Mouse (Mus musculus) urinary bladder, postnatal 4 days (tissue): ENCODE data around the gene Nrm.

ENCODE experiments used
- DNase-seq, 2 experiments: peaks; one replicate each; pipeline ENCODE4 v3.0.0; 2021 to 2022; ENCODE audit warnings: low spot score in 2 of 2

Gene Nrm

DNA sequence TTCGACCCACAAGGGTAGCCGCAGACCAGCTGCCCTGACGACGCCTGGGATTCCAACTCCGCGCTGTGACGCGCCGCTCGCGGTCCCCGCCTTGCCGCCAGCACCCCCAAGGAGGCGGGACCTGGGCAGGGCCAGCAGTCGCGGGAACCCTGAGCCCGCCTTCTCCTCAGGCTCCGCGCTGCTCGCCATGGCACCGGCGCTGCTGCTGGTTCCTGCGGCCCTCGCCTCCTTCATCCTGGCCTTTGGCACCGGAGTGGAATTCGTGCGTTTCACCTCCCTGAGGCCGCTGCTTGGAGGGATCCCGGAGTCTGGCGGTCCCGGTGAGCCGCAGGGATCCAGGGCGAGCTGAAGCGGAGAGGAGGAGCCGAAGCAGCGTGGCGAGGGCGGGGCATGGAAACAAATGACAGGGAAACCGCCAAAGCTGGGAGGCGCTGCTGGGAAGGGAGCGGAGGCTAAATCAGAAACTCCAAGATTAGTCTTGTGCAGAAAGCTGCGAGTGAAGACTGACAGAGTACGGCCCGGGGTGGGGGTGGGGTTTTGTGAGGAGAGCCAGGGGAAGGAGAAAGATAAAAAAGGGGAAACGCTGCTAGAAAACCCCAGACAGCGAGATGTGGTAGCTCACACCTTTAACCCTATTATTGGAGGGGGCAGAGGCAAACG lies at the start of gene Nrm:
Nrm (plus strand) TSS at position 121 of the 660 bp plus-strand sequence.
- DNase-seq = peak; percentile 87 to 89

DNA sequence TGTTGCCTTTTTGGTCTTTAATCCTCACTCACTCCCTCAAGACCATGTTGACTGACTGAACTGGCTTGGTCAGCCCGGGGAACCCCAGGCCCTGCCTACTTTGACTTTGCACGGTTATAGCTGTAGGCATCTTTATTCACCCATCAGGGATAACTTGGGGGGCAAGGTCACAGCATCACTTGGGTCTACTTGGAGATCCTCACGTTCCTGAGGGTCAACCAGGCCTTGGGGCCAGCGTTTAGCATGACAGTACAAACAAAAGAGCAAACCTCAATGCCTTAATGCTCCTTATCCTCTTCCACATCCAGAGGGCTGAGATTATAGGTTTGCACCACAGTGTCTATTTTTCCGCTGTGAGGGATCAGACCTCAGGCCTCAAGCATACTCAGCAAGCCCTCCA lies 48.8 kb upstream of the Nrm start:
- no peak for DNase-seq

DNA sequence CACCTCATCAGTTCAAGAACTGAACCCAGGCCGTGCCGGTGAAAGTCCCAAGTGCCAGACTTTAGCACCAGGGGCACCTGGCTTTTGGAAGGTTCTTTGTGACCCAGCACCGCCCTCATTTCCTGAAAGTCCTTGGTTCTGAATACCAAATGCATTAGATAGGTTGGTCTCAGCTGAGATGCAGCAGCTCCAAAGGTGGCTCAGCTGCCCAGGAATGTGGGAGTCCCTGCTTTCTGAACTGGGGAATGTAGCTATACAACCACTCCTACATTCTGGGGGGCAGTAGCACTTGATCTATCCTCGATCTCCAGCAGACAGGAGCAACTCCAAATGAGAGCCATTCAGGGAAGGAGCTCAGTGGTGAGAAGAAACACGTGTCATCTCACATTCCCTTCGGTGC lies 48.4 kb upstream of the Nrm start:
- DNase-seq = no peak

DNA sequence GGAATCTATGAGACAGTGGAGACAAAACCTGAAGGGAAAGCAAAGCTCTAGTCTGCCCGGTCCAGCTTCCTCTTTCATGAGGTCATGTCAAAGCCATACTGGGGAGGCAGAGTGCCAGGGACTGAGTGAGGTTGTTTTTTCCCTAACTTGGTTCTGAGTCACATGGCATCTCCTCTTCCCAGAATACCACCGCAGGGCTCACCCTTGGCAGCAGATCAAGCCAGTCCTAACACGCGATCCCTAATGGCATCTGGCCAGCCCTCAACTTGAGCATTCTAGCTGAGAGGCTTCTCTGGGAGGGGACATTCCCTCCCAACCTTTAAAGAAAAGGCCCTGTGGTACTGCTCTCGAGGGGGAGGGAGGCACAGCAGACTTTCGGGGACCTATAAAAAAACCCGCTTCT lies 47.9 kb upstream of the Nrm start:
- peak; percentile 89 to 94 for DNase-seq

DNA sequence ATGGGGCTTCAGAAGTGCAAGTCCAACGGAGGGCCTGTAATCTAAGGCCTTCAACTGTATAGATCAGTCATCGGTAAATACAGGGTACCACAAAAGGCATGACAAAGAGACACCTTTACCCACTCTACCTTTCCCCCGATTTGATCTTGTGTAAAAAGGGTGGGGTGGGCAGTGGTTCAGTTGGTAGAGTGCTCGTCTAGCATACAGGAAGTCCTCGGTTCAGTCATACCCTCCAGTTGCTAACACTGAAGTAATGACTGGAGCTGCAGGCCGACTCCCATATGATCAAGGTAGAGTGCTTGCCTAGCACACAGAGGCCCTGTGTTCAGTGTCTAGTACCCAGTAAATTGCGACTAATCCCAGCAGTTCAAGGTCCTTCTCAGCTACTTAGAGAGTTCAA lies 47.5 kb upstream of the Nrm start:
- DNase-seq = no peak

DNA sequence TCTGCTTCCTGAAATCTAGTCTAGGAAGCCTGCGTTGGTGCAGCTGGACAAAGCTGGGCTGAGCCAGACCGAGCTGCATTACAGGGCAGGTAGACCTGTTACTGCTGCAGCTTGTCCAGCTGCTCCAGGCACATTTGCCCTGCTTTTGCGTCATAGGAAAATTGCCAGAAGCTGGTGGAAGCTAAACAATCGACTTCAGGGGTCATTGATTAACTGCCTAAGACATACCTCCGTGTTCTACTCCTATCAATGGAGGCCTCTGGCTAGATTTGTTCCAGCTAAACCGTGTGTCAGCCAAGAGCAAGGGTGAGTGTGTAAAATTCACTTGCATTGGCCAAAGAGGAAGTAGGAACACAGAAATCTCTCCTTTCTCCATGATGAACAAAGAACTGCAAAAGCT lies 46.4 kb upstream of the Nrm start:
- no peak for DNase-seq

DNA sequence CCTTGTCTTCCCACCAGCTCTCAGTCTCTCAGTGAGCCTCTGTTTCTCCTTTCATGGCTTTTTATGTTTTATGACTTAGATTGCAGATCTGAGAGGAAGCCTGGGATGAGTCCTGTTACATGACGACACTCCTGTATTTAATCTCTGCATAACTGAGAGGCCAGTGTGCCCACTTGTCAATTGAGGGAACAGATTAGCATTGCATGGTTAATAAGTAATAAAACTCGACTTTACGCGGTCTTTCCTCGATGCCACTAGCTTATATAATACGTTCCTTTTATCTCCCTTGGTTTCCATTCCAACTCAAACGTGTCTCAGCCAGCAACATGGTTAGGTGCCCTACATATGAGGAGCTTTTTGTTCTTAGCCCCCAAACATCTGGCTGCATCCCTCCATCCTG lies 45.3 kb upstream of the Nrm start:
- DNase-seq = no peak

DNA sequence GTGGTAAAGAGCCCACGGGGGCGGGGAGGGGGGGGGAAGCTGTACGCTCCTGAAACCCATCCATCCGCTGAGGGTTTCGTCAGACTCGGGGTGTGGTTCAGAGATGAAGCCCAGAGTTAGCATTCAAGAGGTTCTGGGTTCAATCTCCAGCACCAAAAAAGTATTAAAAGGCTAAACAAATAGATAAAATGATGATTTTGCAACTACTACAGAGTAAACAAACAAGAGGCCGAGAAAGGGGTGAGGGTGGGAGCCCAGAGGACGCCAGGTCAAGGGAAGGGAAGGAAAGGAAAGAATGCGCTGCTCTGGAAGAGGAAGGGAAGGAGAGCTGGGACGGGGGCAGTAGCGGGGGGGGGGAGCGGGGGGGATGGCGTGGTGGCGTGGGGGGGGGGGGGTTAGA lies 44.4 kb upstream of the Nrm start:
- DNase-seq = no peak

DNA sequence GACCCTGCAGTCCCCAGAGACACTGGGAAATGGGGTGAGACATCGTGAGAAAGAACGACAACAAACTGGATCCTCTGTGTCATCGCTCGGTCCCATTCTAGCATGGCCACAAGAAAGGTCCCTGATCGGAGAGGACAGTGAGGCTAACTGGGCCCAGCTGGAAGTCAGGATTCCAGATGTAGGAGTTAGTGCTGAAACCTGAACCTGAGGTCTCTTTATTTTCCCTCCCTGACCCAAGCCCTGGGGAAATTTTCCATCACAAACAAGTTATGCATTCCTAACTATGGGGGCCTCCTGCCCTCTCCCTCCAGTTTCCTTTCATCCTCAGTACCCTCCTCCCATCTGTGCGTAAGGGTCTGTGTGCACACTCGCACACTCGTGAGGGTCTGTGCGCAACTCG lies 43.9 kb upstream of the Nrm start:
- no peak for DNase-seq

DNA sequence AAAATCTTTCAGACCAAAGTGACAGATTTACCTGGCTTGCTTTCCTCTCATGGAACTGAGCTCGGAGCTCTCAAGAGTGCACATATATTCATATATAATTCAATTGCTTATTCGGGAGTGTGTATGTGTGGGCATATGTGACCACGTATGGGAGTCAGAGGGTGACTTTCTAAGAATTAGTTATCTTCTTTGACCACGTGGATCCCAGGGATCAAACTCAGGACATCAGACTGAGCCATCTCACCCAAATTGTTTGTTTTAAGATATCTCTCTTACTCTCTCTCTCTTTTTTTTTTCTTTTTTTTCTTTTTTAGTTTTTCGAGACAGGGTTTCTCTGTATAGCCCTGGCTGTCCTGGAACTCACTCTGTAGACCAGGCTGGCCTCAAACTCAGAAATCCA lies 41.0 kb upstream of the Nrm start:
- DNase-seq = no peak

DNA sequence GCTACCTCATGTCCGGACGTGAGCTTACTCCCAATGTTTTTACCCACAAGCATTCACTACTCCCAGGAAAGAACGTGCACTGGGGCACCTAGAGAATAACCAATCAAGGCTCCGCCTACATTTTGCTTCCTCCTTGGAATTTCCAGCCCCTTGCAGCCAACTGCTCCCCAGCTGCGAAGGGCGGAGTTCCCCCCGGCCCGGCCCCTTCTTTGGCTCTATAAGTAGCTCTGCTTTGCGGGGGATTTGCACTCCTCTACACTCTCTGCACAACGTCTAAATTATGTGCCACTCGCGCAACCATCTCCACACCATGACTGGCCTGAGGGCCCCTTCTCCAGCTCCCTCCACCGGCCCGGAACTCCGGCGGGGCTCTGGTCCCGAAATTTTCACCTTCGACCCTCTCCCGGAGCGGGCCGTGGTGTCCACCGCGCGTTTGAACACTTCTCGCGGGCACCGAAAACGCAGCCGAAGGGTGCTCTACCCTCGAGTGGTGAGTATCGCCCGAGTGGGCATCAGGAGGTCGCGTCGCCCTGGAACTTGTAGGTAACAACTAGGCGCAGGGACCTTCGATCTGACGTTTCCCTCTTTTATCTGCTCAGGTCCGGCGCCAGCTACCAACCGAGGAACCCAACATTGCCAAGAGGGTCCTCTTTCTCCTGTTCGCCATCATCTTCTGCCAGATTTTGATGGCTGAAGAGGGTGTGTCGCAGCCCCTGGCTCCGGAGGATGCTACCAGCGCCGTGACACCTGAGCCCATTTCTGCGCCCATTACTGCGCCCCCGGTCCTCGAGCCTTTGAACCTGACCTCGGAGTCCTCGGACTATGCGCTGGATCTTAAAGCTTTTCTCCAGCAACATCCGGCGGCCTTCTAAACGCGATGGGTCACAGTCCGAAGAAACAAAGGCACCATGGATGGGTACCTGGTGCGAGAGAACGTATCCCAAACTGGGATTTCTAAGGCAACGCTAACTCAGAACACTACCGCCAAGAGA lies 39.4 kb upstream of the Nrm start, which contains the start of gene Ier3:
Ier3 (plus strand) TSS at position 246 of the 992 bp plus-strand sequence.
- DNase-seq = peak; percentile 89 to 90

DNA sequence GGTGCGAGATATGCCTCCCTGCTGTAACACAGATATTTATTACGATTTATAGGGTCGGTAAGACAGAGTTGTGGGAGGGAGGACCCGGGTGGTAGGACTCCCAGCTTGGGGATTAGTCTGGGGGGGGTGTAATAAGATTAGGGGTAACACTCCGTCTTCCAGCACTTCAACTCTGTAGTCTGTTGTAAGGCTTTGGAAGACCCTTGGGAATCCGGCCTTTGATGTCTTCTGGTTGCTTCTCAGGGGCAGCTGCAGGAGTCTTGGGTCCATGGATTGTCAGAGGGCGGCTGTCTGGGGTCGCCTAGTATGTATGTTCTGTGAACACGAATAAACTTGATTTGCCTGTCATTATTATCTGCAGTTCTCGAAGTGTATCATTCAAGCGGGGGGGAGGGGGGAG lies 38.6 kb upstream of the Nrm start:
- DNase-seq = no peak

DNA sequence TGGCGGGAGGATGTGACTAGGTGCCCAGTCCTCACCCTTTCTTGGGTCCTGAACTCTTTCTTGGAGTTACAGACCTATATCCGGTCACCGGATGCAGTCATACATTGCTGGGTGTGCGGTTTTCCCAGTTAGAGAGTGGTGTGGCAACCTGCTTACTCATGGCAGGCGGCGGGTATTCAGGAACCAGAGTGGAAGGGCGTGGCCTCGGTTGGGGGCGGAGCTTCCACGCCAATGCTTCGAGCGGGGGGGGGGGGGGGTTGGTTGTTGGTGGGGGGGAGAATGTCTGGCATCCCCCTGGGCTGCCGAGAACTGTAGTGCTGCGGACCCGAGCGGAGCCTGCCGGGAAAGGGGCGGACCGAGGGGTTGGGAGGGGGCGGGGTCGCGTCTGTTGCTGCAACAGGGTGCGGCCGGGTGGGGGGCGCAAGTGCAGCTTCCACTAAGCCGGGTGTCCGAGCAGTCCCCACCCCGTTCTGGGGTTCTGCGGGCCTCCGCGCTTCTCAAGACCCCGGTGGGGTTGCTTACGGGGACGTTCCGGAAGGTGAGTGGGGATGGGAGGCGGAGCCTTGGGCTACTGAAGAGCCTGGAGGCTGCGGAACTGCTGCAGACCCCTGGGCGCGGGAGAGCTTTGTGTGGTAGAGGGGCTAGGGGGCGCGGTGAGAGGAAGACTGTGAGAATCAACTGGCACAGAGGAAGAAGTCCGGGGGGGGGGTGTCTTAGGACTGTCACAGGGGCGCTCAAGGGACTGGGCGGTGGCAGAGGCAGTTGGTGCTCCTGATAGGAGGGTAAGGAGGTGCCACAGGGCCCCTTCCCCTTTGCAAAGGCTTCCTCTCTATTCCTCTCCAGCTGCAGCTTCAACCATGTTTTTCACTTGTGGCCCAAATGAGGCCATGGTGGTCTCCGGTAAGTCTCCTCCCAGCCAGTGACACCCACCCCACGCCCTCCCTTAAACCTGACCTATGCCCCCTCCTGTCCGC lies 37.9 kb upstream of the Nrm start, which contains the start of gene Flot1:
Flot1 (plus strand) TSS at position 267 of the 974 bp plus-strand sequence.
- DNase-seq = peak; percentile 81 to 89

DNA sequence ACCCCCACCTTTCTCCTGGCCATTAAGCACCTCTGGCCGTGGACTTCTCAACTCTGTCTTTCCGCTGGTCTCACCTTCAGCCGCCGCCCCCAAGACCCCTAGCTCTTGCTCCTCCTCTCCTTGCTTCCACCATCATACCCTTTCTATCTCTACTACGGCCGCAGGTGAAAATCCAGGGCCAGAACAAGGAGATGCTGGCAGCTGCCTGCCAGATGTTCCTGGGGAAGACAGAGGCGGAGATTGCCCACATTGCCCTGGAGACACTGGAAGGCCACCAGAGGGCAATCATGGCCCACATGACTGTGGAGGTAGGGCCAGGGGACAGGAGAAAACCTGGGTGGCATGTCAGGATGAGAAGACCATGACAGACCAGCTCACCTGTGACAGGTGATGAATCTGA lies 36.7 kb upstream of the Nrm start:
- DNase-seq = no peak

DNA sequence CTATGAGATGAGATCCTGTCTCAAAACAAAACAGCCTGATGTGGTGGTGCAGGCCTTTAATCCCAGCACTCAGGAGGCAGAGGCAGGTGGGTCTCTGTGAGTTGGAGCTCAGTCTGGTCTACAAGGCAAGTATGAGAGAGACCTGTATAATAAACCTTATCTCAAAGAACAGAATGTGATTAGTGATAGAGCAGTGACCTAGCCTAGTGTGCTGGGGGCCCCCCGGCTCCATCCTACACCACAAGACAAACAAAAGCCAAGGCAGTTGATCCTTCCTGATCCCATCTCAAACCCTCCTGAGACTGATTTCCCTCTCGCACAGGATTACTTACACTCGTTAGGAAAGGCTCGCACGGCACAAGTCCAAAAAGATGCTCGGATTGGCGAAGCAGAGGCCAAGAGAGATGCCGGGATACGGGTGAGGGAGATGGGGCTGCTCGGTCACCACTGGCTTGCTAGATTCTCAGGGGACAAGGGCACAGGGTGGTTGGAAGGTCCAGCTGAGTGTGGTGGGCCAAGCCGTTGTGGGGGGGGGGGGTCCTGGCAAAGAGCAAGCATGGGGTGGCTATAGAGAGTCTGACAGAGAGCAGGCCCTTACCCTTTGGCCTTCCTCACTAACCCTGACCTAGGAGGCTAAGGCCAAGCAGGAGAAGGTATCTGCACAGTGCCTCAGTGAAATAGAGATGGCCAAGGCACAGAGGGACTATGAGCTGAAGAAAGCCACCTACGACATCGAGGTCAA lies 35.8 kb upstream of the Nrm start:
- DNase-seq = no peak

DNA sequence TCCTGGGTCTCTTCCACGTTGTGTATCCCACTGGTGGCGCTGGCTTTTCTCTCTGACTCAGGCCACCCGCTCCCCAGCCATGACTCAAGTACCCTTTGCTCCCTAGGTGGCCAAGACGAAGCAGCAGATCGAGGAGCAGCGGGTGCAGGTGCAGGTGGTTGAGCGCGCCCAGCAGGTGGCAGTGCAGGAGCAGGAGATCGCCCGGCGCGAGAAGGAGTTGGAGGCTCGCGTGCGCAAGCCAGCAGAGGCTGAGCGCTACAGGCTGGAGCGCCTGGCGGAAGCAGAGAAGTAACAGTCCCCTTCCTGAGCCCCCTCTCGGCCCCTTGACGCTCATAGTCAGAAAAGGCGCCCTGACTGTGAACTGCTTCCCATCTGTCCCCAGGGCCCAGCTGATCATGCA lies 31.4 kb upstream of the Nrm start:
- DNase-seq = peak; percentile 82 to 91

DNA sequence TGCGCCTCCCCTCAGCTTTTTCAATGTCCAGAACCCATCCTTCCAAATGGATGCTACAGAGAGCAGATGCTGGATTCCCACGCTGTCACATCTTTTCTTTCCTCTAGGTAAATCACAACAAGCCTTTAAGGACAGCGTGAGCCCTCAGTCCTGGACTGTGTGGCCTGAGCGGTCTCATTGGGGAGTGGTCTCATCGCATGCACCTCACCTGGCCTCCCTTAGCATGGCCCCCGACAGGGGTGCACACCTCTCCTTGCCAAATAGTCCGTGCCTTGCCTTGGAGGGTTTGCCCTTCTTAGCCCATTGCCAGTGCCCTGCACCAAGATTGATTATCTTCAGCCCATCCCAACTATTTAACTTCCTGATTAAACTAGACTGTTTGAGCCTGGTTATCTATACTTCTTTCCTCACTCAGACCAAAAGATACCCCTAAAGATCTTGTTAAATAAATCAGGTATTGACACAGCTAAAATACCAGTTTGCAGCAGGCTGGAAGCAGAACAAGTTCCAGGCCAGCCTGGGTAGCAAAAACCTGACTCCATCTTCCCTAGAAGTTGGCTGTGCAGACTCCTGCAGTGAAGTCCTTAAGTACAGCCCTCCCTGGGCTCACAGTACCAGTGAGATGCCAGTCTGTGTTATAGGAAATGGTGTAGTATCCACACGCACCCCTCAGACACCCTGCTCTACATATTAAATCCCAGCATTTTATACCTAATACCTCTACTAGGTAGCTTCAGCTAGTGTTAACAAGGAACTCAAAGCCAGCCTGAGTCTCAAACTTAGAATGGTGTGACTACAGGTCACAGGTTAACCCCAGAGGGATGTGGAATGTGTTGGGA lies 28.5 kb upstream of the Nrm start:
- no peak for DNase-seq

DNA sequence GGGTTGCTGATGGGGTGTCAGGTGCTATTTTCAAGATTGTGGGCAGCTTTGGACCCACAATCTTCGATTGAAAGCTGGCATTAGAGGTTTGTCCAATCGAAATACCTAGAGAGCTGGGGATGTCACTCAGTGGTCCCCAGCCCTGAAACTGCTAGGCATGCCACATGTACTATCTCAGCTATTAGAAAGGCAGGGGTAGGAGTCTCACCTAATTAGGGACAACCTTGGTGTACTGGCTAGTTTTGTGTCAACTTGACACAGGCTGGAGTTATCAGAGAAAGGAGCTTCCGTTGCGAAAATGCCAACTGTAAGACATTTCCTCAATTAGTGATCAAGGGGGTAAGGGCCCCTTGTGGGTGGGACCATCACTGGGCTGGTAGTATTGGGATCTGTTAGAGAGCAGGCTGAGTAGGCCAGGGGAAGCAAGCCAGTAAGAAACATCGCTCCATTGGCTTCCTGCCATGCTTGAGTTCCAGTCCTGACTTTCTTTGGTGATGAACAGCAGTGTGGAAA lies 27.8 kb upstream of the Nrm start:
- DNase-seq = no peak

DNA sequence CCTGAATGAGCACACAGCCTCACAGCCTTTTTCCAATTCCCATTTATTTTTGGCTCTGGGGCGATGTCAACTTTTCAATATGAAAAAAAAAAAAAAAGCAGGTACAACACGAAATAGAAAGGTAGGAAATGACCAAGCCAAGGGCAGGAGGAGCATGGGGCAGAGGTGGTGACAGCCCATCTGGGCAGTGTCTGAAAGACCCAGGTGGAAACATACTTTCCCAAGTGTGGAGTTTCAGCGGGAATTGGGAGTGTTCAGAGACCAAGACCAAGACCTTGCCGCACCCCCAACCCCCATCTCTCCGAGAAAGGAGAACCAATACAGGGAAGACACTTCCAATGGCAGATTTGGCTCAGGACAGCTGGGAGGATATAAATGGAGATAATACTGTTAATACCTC lies 27.2 kb upstream of the Nrm start:
- DNase-seq = no peak
